Mouse (Mus musculus) cortical plate, adult 2 months (tissue): ENCODE results near the gene Akirin1. TPM values are rescaled to one million over a fixed set of nuclear protein-coding genes. Genes with fewer than 3 reads are reported as not detected.

Experiments used
- H3K27ac ChIP-seq: fragments of 200-500 bp; 2 replicates; pipeline ENCODE4 v1.5.1; 2012; ENCODE audit warnings: low read length, control low read depth, inconsistent platforms; ENCODE audit not compliant: insufficient read depth
- H3K4me1 ChIP-seq: fragments of 200-500 bp; 2 replicates; pipeline ENCODE4 v1.6.1; 2011; ENCODE audit warnings: low read length; ENCODE audit not compliant: control insufficient read depth, insufficient read depth
- H3K4me3 ChIP-seq: fragments of 200-500 bp; 2 replicates; pipeline ENCODE4 v1.5.1; 2011; ENCODE audit warnings: mild to moderate bottlenecking, low read length, control low read depth; ENCODE audit not compliant: insufficient read depth
- CTCF ChIP-seq: fragments of 200-500 bp; IDR thresholded peaks from 2 replicates; pipeline ENCODE4 v1.5.1; 2011; ENCODE audit warnings: mild to moderate bottlenecking, control low read depth, low read length; ENCODE audit not compliant: insufficient read depth; ENCODE audit errors: extremely low read depth
- POLR2A ChIP-seq: fragments of 200-500 bp; IDR thresholded peaks from 2 replicates; pipeline ENCODE4 v1.6.1; 2011; ENCODE audit warnings: mild to moderate bottlenecking, low read length, control low read depth; ENCODE audit not compliant: insufficient read depth; ENCODE audit errors: extremely low read depth
- polyA plus RNA-seq: library from polyadenylated mRNA; depleted of rRNA; stranded (reverse); fragments of >200 nt; gene quantifications from 2 replicates; pipeline ENCODE4 v1.2.3, GENCODE M21; 2012; rRNA removed

The Akirin1 gene
- 53.0 and 55.7 TPM in 2 replicates for polyA plus RNA-seq

GRCm38 (mm10) chr4:123750152-123750651, at the start of gene Akirin1:
TSS of gene Akirin1 (minus strand) at chr4:123750345.
- peak within 1 kb of the TSS; percentile 93 for H3K27ac ChIP-seq
- H3K4me3 ChIP-seq = peak within 1 kb of the TSS; percentile 85
- TF ChIP-seq POLR2A = peak; percentile 89
- TF ChIP-seq CTCF = no peak
- peaks cover 7% of the 10 kb centered on the region for H3K4me1 ChIP-seq

- Histone ChIP-seq H3K4me1 (no peaks in the 10 kb centered on the region), H3K4me3 (no peak overlapping the region), H3K27ac (peak overlapping the region; percentile 95)
- no peak for TF ChIP-seq POLR2A
- no peak for TF ChIP-seq CTCF
Observed at GRCm38 (mm10) chr4:123797856-123798255, 47.7 kb upstream of the Akirin1 start.

- peak overlapping the region; percentile 49; the same call in 1 of the 2 replicates for H3K27ac ChIP-seq
- no peak overlapping the region for H3K4me3 ChIP-seq
- no peak for TF ChIP-seq CTCF
- no peak for TF ChIP-seq POLR2A
- no peaks in the 10 kb centered on the region; the same call in 1 of the 2 replicates for H3K4me1 ChIP-seq
Observed at GRCm38 (mm10) chr4:123797403-123797802, 47.3 kb upstream of the Akirin1 start.

GRCm38 (mm10) chr4:123795057-123795456, 44.9 kb upstream of the Akirin1 start:
- H3K27ac ChIP-seq = no peak overlapping the region
- H3K4me1 ChIP-seq = no peaks in the 10 kb centered on the region; the same call in 1 of the 2 replicates
- no peak overlapping the region for H3K4me3 ChIP-seq
- TF ChIP-seq POLR2A (no peak), CTCF (no peak)

- H3K27ac ChIP-seq = peak overlapping the region; percentile 52; the same call in 1 of the 2 replicates
- H3K4me1 ChIP-seq = no peaks in the 10 kb centered on the region; the same call in 1 of the 2 replicates
- H3K4me3 ChIP-seq = no peak overlapping the region
- TF ChIP-seq POLR2A (no peak), CTCF (no peak)
Observed at GRCm38 (mm10) chr4:123793136-123793535, 43.0 kb upstream of the Akirin1 start.

- Histone ChIP-seq H3K4me1 (no peaks in the 10 kb centered on the region; the same call in 1 of the 2 replicates), H3K4me3 (no peak overlapping the region), H3K27ac (peak overlapping the region; percentile 52; the same call in 1 of the 2 replicates)
- TF ChIP-seq POLR2A = no peak
- no peak for TF ChIP-seq CTCF
Observed at GRCm38 (mm10) chr4:123792666-123793065, 42.5 kb upstream of the Akirin1 start.

- no peak for TF ChIP-seq CTCF
- no peak for TF ChIP-seq POLR2A
- H3K4me1 ChIP-seq = no peaks in the 10 kb centered on the region; the same call in 1 of the 2 replicates
- no peak within 1 kb of the TSS for H3K27ac ChIP-seq
- H3K4me3 ChIP-seq = no peak within 1 kb of the TSS
Observed at GRCm38 (mm10) chr4:123787191-123787985, 37.2 kb upstream of the Akirin1 start, which contains the start of gene Rhbdl2. TSS of gene Rhbdl2 (plus strand) at chr4:123787874.

GRCm38 (mm10) chr4:123768234-123768633, 18.1 kb upstream of the Akirin1 start:
- H3K4me3 ChIP-seq = no peak overlapping the region
- no peak overlapping the region for H3K27ac ChIP-seq
- TF ChIP-seq POLR2A (no peak), CTCF (no peak)
- no peaks in the 10 kb centered on the region for H3K4me1 ChIP-seq

- Histone ChIP-seq H3K4me3 (no peak overlapping the region), H3K4me1 (no peaks in the 10 kb centered on the region), H3K27ac (no peak overlapping the region)
- TF ChIP-seq POLR2A (no peak), CTCF (no peak)
Observed at GRCm38 (mm10) chr4:123767807-123768206, 17.7 kb upstream of the Akirin1 start.

GRCm38 (mm10) chr4:123765071-123765470, 14.9 kb upstream of the Akirin1 start:
- H3K27ac ChIP-seq = no peak overlapping the region
- no peaks in the 10 kb centered on the region for H3K4me1 ChIP-seq
- TF ChIP-seq CTCF = no peak
- TF ChIP-seq POLR2A = no peak
- H3K4me3 ChIP-seq = no peak overlapping the region
